Mouse (Mus musculus) olfactory bulb, adult 2 months (tissue): Measurements from ENCODE around the gene Abhd2.

ENCODE experiments used
- CTCF ChIP-seq: fragments of 200-500 bp; IDR thresholded peaks from 2 replicates; pipeline ENCODE4 v1.5.1; 2012; ENCODE audit warnings: low read depth, mild to moderate bottlenecking, low read length, moderate library complexity; ENCODE audit not compliant: insufficient read depth
- POLR2A ChIP-seq: fragments of 200-500 bp; IDR thresholded peaks from 2 replicates; pipeline ENCODE4 v1.6.1; 2012; ENCODE audit warnings: mild to moderate bottlenecking, low read depth, low read length, moderate library complexity; ENCODE audit not compliant: insufficient read depth

DNA sequence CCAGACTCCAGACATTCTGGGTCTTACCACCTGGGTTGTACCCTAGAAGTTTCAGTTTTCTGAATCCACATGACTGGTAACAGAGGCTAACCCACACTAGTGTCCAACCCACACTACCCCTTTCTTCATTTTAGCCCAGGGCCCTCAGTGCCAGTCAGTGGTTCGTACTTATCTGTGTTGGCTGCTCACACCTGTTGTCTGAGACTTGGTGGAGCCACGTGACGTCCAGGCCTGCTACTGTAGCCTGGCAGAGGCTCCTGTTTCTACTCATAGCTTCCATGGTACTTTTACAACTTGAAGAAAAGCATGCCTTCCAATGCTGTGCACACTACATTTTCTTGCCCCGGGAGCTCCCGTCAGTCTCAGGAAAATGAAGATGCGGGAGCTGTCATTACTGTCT is 14.2 kb downstream of the Abhd2 start:
- TF ChIP-seq POLR2A = no peak
- no peak for TF ChIP-seq CTCF
